Mouse (Mus musculus) A20 (cell line): ENCODE data around the gene Lama4.
A peak's percentile ranks its signal among the peaks of the same experiment; 100 is the strongest.

Experiments used
- DNase-seq: peaks from one replicate; pipeline ENCODE4 v3.0.0-alpha.2; 2011; ENCODE audit warnings: low read depth, low spot score

The Lama4 gene

GRCm38 (mm10) chr10:38994719-38995450 lies 29.6 kb downstream of the Lama4 start:
- DNase-seq, result no peak

GRCm38 (mm10) chr10:38995896-38996295 lies 30.6 kb downstream of the Lama4 start:
- DNase-seq, result no peak

- no peak for DNase-seq
These were observed 35.6 kb downstream of the Lama4 start for GRCm38 (mm10) chr10:39000951-39001350.

- DNase-seq, result peak; percentile 12
These were observed 37.2 kb downstream of the Lama4 start for GRCm38 (mm10) chr10:39002521-39002920.

GRCm38 (mm10) chr10:39003520-39003919 lies 38.2 kb downstream of the Lama4 start:
- DNase-seq, result no peak

- no peak for DNase-seq
These were observed 40.2 kb downstream of the Lama4 start for GRCm38 (mm10) chr10:39005494-39005893.

- DNase-seq, result no peak
These were observed 41.3 kb downstream of the Lama4 start for GRCm38 (mm10) chr10:39006433-39007105.

- no peak for DNase-seq
These were observed 49.5 kb downstream of the Lama4 start for GRCm38 (mm10) chr10:39014836-39015235.

- DNase-seq, result no peak
These were observed 52.7 kb downstream of the Lama4 start for GRCm38 (mm10) chr10:39017986-39018385.

- DNase-seq, result no peak
These were observed 53.3 kb downstream of the Lama4 start for GRCm38 (mm10) chr10:39018635-39019034.

GRCm38 (mm10) chr10:39023618-39024256 lies 58.4 kb downstream of the Lama4 start:
- no peak for DNase-seq

- no peak for DNase-seq
These were observed 61.2 kb downstream of the Lama4 start for GRCm38 (mm10) chr10:39026529-39026928.

GRCm38 (mm10) chr10:39027058-39027457 lies 61.7 kb downstream of the Lama4 start:
- no peak for DNase-seq

- DNase-seq, result no peak
These were observed 63.1 kb downstream of the Lama4 start for GRCm38 (mm10) chr10:39028403-39028802.

GRCm38 (mm10) chr10:39029297-39030147 lies 64.2 kb downstream of the Lama4 start:
- DNase-seq, result no peak

GRCm38 (mm10) chr10:39030148-39030685 lies 64.9 kb downstream of the Lama4 start:
- DNase-seq, result no peak

- peak; percentile 36 for DNase-seq
These were observed 74.2 kb downstream of the Lama4 start for GRCm38 (mm10) chr10:39039564-39039963.

GRCm38 (mm10) chr10:39040026-39040425 lies 74.7 kb downstream of the Lama4 start:
- DNase-seq, result no peak

- DNase-seq, result no peak
These were observed 79.2 kb downstream of the Lama4 start for GRCm38 (mm10) chr10:39044476-39044995.

- DNase-seq, result no peak
These were observed 79.8 kb downstream of the Lama4 start for GRCm38 (mm10) chr10:39045111-39045510.

GRCm38 (mm10) chr10:39047775-39048174 lies 82.5 kb downstream of the Lama4 start:
- DNase-seq, result no peak
